Mouse (Mus musculus) thymus, adult 2 months (tissue): ENCODE data around the gene Mgat1. TPM values are rescaled to one million over a fixed set of nuclear protein-coding genes. Genes with fewer than 3 reads are reported as not detected.

ENCODE experiments used
- DNase-seq: peaks from one replicate; pipeline ENCODE4 v3.0.0; 2021
- H3K27ac ChIP-seq: fragments of 200-500 bp; 2 replicates; pipeline ENCODE4 v1.5.1; 2012; ENCODE audit warnings: low read length, control low read depth; ENCODE audit not compliant: control insufficient read depth, insufficient read depth
- H3K27me3 ChIP-seq: fragments of 200-500 bp; 2 replicates; pipeline ENCODE4 v1.6.1; 2012; ENCODE audit warnings: mild to moderate bottlenecking, low read length, moderate library complexity, mixed read lengths; ENCODE audit not compliant: control insufficient read depth, insufficient read depth
- H3K36me3 ChIP-seq: fragments of 200-500 bp; 2 replicates; pipeline ENCODE4 v1.6.1; 2012; ENCODE audit warnings: mild to moderate bottlenecking, low read length, moderate library complexity; ENCODE audit not compliant: control insufficient read depth, insufficient read depth
- H3K4me1 ChIP-seq: fragments of 200-500 bp; replicated peaks from 2 replicates; pipeline ENCODE4 v1.6.1; 2012; ENCODE audit warnings: low read length; ENCODE audit not compliant: control insufficient read depth, insufficient read depth
- H3K4me3 ChIP-seq: fragments of 200-500 bp; 2 replicates; pipeline ENCODE4 v1.5.1; 2012; ENCODE audit warnings: mild to moderate bottlenecking, low read length, control low read depth, moderate library complexity; ENCODE audit not compliant: control insufficient read depth, insufficient read depth
- CTCF ChIP-seq: fragments of 200-500 bp; IDR thresholded peaks from 2 replicates; pipeline ENCODE4 v1.5.1; 2012; ENCODE audit warnings: mild to moderate bottlenecking, control low read depth, low read length, moderate library complexity, borderline replicate concordance; ENCODE audit not compliant: control insufficient read depth, poor library complexity, insufficient read depth; ENCODE audit errors: extremely low read depth
- POLR2A ChIP-seq: fragments of 200-500 bp; IDR thresholded peaks from 2 replicates; pipeline ENCODE4 v1.6.1; 2012; ENCODE audit warnings: mild to moderate bottlenecking, low read length, control low read depth, moderate library complexity; ENCODE audit not compliant: control insufficient read depth, poor library complexity, insufficient read depth; ENCODE audit errors: extremely low read depth
- WGBS: fragments of 180-500 bp; shearing (Covaris S2); methylation state at CpG from one replicate; pipeline ENCODE4 v1.1.7; 2018; 5-methylcytosine and 5-hydroxymethylcytosine counted together
- polyA plus RNA-seq: library from polyadenylated mRNA; depleted of rRNA; stranded (reverse); fragments of >200 nt; gene quantifications from 2 replicates; pipeline ENCODE4 v1.2.3, GENCODE M21; 2012

Mgat1 gene
- polyA plus RNA-seq, 1 experiment: 378 TPM

- 4% methylated on average over 1 of the region's 1 CpGs for WGBS
- H3K4me1 ChIP-seq: peaks cover 28% of the 10 kb centered on the region
- no peaks in the 10 kb centered on the region for H3K27me3 ChIP-seq
- H3K4me3 ChIP-seq: no peak overlapping the region
- TF ChIP-seq CTCF (no peak), POLR2A (no peak)
- no peak for DNase-seq
- H3K27ac ChIP-seq: no peak overlapping the region
- peaks cover 59% of the 10 kb centered on the region for H3K36me3 ChIP-seq
These were observed 15.8 kb downstream of the Mgat1 start for GRCm38 (mm10) chr11:49259829-49260228.

DNA sequence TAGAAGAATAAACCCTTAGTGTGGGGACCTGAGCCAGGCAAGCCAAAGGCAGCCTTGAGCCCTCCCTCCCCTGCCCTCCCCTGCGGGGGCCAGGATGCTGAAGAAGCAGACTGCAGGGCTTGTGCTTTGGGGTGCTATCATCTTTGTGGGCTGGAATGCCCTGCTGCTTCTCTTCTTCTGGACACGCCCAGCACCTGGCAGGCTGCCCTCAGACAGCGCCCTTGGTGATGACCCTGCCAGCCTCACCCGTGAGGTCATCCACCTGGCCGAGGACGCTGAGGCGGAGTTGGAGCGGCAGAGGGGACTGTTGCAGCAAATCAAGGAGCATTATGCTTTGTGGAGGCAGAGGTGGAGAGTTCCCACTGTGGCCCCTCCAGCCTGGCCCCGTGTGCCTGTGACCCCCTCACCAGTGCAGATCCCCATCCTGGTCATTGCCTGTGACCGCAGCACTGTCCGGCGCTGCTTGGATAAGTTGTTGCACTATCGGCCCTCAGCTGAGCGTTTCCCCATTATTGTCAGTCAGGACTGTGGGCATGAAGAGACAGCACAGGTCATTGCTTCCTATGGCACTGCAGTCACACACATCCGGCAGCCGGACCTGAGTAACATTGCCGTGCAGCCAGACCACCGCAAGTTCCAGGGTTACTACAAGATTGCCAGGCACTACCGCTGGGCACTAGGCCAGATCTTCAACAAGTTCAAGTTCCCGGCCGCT is 16.8 kb downstream of the Mgat1 start:
- no peak overlapping the region for H3K27ac ChIP-seq
- no peak for DNase-seq
- H3K36me3 ChIP-seq: peaks cover 50% of the 10 kb centered on the region
- TF ChIP-seq CTCF: no peak
- no peak for TF ChIP-seq POLR2A
- H3K4me3 ChIP-seq: no peak overlapping the region
- no peaks in the 10 kb centered on the region for H3K27me3 ChIP-seq
- 95% methylated on average over 21 of the region's 21 CpGs for WGBS
- peaks cover 21% of the 10 kb centered on the region for H3K4me1 ChIP-seq

GRCm38 (mm10) chr11:49261313-49261855 is 17.4 kb downstream of the Mgat1 start:
- H3K27ac ChIP-seq: no peak overlapping the region
- TF ChIP-seq CTCF (no peak), POLR2A (no peak)
- peaks cover 21% of the 10 kb centered on the region for H3K4me1 ChIP-seq
- peaks cover 47% of the 10 kb centered on the region for H3K36me3 ChIP-seq
- H3K4me3 ChIP-seq: no peak overlapping the region
- WGBS: 97% methylated on average over 14 of the region's 14 CpGs
- H3K27me3 ChIP-seq: no peaks in the 10 kb centered on the region
- no peak for DNase-seq

GRCm38 (mm10) chr11:49262286-49262685 is 18.3 kb downstream of the Mgat1 start:
- WGBS: 97% methylated on average over 5 of the region's 5 CpGs
- DNase-seq: no peak
- Histone ChIP-seq H3K36me3 (peaks cover 38% of the 10 kb centered on the region), H3K4me3 (no peak overlapping the region), H3K27ac (no peak overlapping the region), H3K27me3 (no peaks in the 10 kb centered on the region), H3K4me1 (peaks cover 21% of the 10 kb centered on the region)
- TF ChIP-seq POLR2A: no peak
- TF ChIP-seq CTCF: no peak

DNA sequence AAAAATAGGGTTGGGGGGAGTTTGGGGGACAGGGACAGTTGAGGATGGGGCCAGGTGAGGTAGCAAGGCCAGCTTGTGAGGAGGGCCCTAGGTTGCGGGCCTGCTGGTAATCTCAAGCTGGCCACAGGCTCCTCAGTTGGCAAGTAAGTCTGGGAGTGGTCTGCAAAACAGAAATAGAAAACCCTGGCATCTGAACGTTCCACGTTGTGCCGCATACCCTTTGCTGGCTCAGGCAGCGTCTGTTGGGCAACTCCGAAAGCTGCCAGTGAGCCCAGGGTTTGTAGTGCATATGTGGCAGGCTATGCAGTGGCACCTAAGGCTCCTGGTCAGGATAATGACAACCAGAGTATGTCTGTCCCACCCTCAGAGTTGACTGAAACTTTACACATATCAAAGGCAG is 19.2 kb downstream of the Mgat1 start:
- Histone ChIP-seq H3K4me3 (no peak overlapping the region), H3K4me1 (peaks cover 21% of the 10 kb centered on the region), H3K36me3 (peaks cover 33% of the 10 kb centered on the region), H3K27ac (no peak overlapping the region), H3K27me3 (no peaks in the 10 kb centered on the region)
- DNase-seq: no peak
- no peak for TF ChIP-seq POLR2A
- no peak for TF ChIP-seq CTCF
- WGBS: 93% methylated on average over 6 of the region's 6 CpGs

DNA sequence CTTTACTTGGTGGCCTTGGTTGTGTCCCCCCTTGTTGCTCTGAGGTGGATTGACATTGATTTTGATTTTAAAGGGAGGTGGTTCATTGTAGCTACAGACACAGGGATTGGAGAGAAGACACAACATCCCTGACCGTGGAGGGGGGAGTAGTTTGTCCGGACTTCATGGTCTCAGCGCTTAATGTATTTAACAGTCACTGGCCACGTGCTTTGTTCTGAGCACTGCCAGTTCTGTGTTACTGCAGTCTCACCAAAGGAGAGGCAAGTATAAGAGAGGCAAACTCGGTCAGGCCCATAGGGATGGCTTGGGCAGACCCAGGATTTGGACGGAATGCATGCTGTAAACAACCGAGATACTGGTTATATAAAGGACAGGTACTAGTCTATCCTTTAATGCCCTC is 20.1 kb downstream of the Mgat1 start:
- no peak for TF ChIP-seq POLR2A
- no peak for TF ChIP-seq CTCF
- DNase-seq: no peak
- H3K4me1 ChIP-seq: peaks cover 21% of the 10 kb centered on the region
- H3K27me3 ChIP-seq: no peaks in the 10 kb centered on the region
- WGBS: 96% methylated on average over 7 of the region's 7 CpGs
- H3K27ac ChIP-seq: no peak overlapping the region
- no peak overlapping the region for H3K4me3 ChIP-seq
- H3K36me3 ChIP-seq: peaks cover 33% of the 10 kb centered on the region
